Mouse (Mus musculus): ENCODE data around the gene Akt1. TPM values are rescaled to one million over a fixed set of nuclear protein-coding genes. Genes with fewer than 3 reads are reported as not detected.

Akt1 gene
- total and polyA plus RNA-seq, 3 experiments, result 66.6 to 144 (median 74.4) TPM

GRCm38 (mm10) chr12:112702374-112703320 is 28.0 kb upstream of the Akt1 start:
- dilution Hi-C loops (cut with MboI; ENCODE audit: extremely low pct_ligation_motif_present, extremely low pct_unique_long_range_greater_than_20kb, low sequenced_read_pairs), result no loop called here
- peaks cover 16% of the 10 kb centered on the region for H3K27me3 ChIP-seq (replicated peaks)
- in situ Hi-C loops (cut with MboI; ENCODE audit: low pct_ligation_motif_present, low pct_unique_long_range_greater_than_20kb, low sequenced_read_pairs), result loop anchor here (10.0 kb wide), 1 partner anchor 148 kb away; no protein-coding TSS in a partner anchor

GRCm38 (mm10) chr12:112700522-112700921 is 25.8 kb upstream of the Akt1 start:
- DNase-seq (ENCODE audit: extremely low read depth), result no peak
- Histone ChIP-seq H3K4me1 (ENCODE audit: control insufficient read depth in 1 of 2, insufficient read depth in 2 of 2) (peaks cover 5 to 19% of the 10 kb centered on the region in 2 experiments; a peak in 3 of 4 replicates), H3K36me3 (replicated peaks in 1 of 2; ENCODE audit: control insufficient read depth in 1 of 2, insufficient read depth in 1 of 2, low read length in 1 of 2) (no peaks in the 10 kb centered on the region), H3K27ac (ENCODE audit: insufficient read depth, low read depth) (no peak overlapping the region), H3K9ac (ENCODE audit: insufficient read depth, low read depth) (no peak overlapping the region), H3K27me3 (replicated peaks) (peaks cover 12% of the 10 kb centered on the region), H3K4me3 (replicated peaks in 1 of 3; ENCODE audit: low read depth in 2 of 3, low read length in 2 of 3, poor library complexity in 1 of 3) (no peak overlapping the region), H3K9me3 (replicated peaks; ENCODE audit: low read length) (peaks cover 6% of the 10 kb centered on the region), H3K79me2 (replicated peaks; ENCODE audit: control insufficient read depth, extremely low read depth, insufficient read depth, poor library complexity, severe bottlenecking) (no peaks in the 10 kb centered on the region), H3K4me2 (ENCODE audit: insufficient read depth, low read depth, poor library complexity, severe bottlenecking) (no peak overlapping the region)
- TF ChIP-seq TCF12 (IDR thresholded peaks at IDR 0.05; ENCODE audit: low read depth, low read length) (no peak), MXI1 (IDR thresholded peaks at IDR 0.05; ENCODE audit: low read depth, low read length) (no peak), NRF1 (IDR thresholded peaks at IDR 0.05; ENCODE audit: low read depth, low read length) (no peak), MAFK (IDR thresholded peaks at IDR 0.05; ENCODE audit: insufficient replicate concordance, low read length) (no peak), CHD1 (IDR thresholded peaks at IDR 0.05; ENCODE audit: low read depth, low read length) (no peak), JUND (conservative IDR thresholded peaks at IDR 0.05; ENCODE audit: low read depth, low read length) (no peak), MAZ (IDR thresholded peaks at IDR 0.05; ENCODE audit: low read depth, low read length) (no peak), EP300 (IDR thresholded peaks at IDR 0.05; ENCODE audit: low read length) (no peak), CHD2 (IDR thresholded peaks at IDR 0.05; ENCODE audit: low read length) (no peak)
- in situ Hi-C loops (cut with MboI; ENCODE audit: low pct_ligation_motif_present, low pct_unique_long_range_greater_than_20kb, low sequenced_read_pairs) (loop anchor here (10.0 kb wide), 1 partner anchor 146 kb away; no protein-coding TSS in a partner anchor), dilution Hi-C loops (cut with MboI; ENCODE audit: extremely low pct_ligation_motif_present, extremely low pct_unique_long_range_greater_than_20kb, low sequenced_read_pairs) (no loop called here)

More at GRCm38 (mm10) chr12:112702374-112703320, 28.0 kb upstream of the Akt1 start:
- DNase-seq (ENCODE audit: extremely low read depth), result peak; percentile 80
- TF ChIP-seq IRF4 (IDR thresholded peaks at IDR 0.05; ENCODE audit: low read depth, low read length), result peak; percentile 76
- TF ChIP-seq JUN (IDR thresholded peaks at IDR 0.05; ENCODE audit: insufficient read depth, low read depth, low read length), result peak; percentile 43; the same call in 1 of the 2 replicates
- no peak for TF ChIP-seq RAD21 (IDR thresholded peaks at IDR 0.05; ENCODE audit: low read depth, low read length)
- no peak for TF ChIP-seq ZC3H11A (IDR thresholded peaks at IDR 0.05; ENCODE audit: low read depth, low read length)
- TF ChIP-seq BHLHE40 (IDR thresholded peaks at IDR 0.05; ENCODE audit: low read depth, low read length), result peak; percentile 66
- no peak for TF ChIP-seq POLR2A (IDR thresholded peaks at IDR 0.05; ENCODE audit: low read depth, low read length)
- 0 out of 2 replicates have a peak, but pooled peaks have one; percentile 36 for TF ChIP-seq MEF2A (IDR thresholded peaks at IDR 0.05; ENCODE audit: borderline replicate concordance, low read depth, low read length)
- TF ChIP-seq ZNF384 (IDR thresholded peaks at IDR 0.05; ENCODE audit: low read depth, low read length), result no peak
- TF ChIP-seq GABPA (IDR thresholded peaks at IDR 0.05; ENCODE audit: insufficient replicate concordance, low read depth, low read length), result no peak
- TF ChIP-seq USF1 (IDR thresholded peaks at IDR 0.05; ENCODE audit: low read depth, low read length), result no peak
- TF ChIP-seq ELF1 (IDR thresholded peaks at IDR 0.05; ENCODE audit: low read depth, low read length), result peak; percentile 29; the same call in 1 of the 2 replicates
- peak; percentile 80 for TF ChIP-seq EP300 (IDR thresholded peaks at IDR 0.05; ENCODE audit: low read length)
- TF ChIP-seq CTCF (conservative IDR thresholded peaks at IDR 0.05 in 1 of 2, IDR thresholded peaks at IDR 0.05 in 1 of 2; ENCODE audit: low read depth in 2 of 2, low read length in 2 of 2), result no peak
- peak; percentile 56; the same call in 1 of the 2 replicates for TF ChIP-seq JUND (conservative IDR thresholded peaks at IDR 0.05; ENCODE audit: low read depth, low read length)
- TF ChIP-seq TCF12 (IDR thresholded peaks at IDR 0.05; ENCODE audit: low read depth, low read length), result peak; percentile 58; the same call in 1 of the 2 replicates
- TF ChIP-seq MXI1 (IDR thresholded peaks at IDR 0.05; ENCODE audit: low read depth, low read length), result no peak
- TF ChIP-seq SMC3 (IDR thresholded peaks at IDR 0.05; ENCODE audit: low read depth, low read length), result no peak
- no peak for TF ChIP-seq MAZ (IDR thresholded peaks at IDR 0.05; ENCODE audit: low read depth, low read length)
- no peak for TF ChIP-seq NRF1 (IDR thresholded peaks at IDR 0.05; ENCODE audit: low read depth, low read length)
- peak; percentile 52 for TF ChIP-seq ETS1 (conservative IDR thresholded peaks at IDR 0.05; ENCODE audit: low read depth, low read length)
- no peak for TF ChIP-seq E2F4 (IDR thresholded peaks at IDR 0.05; ENCODE audit: insufficient replicate concordance, low read depth, low read length)
- TF ChIP-seq MAX (IDR thresholded peaks at IDR 0.05; ENCODE audit: low read length), result 0 out of 2 replicates have a peak, but pooled peaks have one; percentile 44
- no peak; the same call in 1 of the 2 replicates for TF ChIP-seq HCFC1 (IDR thresholded peaks at IDR 0.05; ENCODE audit: low read depth, low read length)
- TF ChIP-seq KAT2A (IDR thresholded peaks at IDR 0.05; ENCODE audit: insufficient replicate concordance, low read length), result no peak
- no peak for TF ChIP-seq TBP (conservative IDR thresholded peaks at IDR 0.05; ENCODE audit: low read depth, low read length)
- TF ChIP-seq MYC (IDR thresholded peaks at IDR 0.05; ENCODE audit: low read depth, low read length), result no peak
- no peak overlapping the region for H3K27ac ChIP-seq (ENCODE audit: insufficient read depth, low read depth)
- H3K4me3 ChIP-seq (replicated peaks in 1 of 3; ENCODE audit: low read depth in 2 of 3, low read length in 2 of 3, poor library complexity in 1 of 3), result no peak overlapping the region
- peaks cover 9 to 31% of the 10 kb centered on the region in 2 experiments for H3K4me1 ChIP-seq (ENCODE audit: control insufficient read depth in 1 of 2, insufficient read depth in 2 of 2)
- no peak overlapping the region for H3K4me2 ChIP-seq (ENCODE audit: insufficient read depth, low read depth, poor library complexity, severe bottlenecking)
- no peaks in the 10 kb centered on the region for H3K79me2 ChIP-seq (replicated peaks; ENCODE audit: control insufficient read depth, extremely low read depth, insufficient read depth, poor library complexity, severe bottlenecking)
- H3K9ac ChIP-seq (ENCODE audit: insufficient read depth, low read depth), result no peak overlapping the region
- no peaks in the 10 kb centered on the region for H3K36me3 ChIP-seq (replicated peaks in 1 of 2; ENCODE audit: control insufficient read depth in 1 of 2, insufficient read depth in 1 of 2, low read length in 1 of 2)
- peaks cover 6% of the 10 kb centered on the region for H3K9me3 ChIP-seq (replicated peaks; ENCODE audit: low read length)

Measured in CH12.LX (cell line).